In the genomic region with DNA sequence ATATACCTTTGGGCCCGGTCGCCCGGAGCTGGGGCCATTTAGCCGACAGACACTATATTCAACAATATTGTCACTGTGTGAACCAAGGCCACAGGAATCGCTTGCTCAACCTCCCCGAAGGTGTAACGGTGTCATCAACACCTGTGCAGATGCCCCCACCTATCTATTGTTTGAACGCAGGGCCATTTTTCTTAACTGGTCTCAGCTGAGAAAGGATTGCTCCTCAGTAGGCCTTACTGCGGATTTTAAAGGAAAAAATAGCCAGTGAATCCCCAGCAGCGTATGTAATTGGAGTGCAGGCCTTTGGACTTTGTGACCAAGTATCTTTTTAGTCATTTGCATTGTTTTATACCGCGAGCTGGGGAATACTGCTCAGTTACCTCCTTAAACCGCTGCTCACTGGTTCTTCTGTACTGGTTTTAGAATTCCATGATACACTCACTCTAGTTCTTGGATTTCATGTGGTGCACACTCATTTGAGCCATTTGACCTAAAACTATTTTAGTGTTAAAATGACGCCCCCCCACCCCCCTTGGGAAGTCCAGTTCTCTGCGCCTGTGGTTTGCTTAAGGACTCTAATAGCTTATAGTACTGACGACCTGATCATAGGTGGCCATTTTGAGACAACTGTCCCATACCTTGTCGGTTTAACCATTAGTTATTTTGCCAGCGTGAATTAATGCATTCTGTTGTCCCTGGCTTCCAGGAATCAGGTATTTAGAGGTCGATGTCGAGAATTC, we compare ENCODE assay signal across 8 mouse cellular contexts. TPM values are rescaled to one million over a fixed set of nuclear protein-coding genes. Genes with fewer than 3 reads are reported as not detected.
A peak's percentile ranks its signal among the peaks of the same experiment; 100 is the strongest.
DNase-seq lines count a peak whose midpoint lies in the region; ATAC-seq and TF ChIP-seq lines count a peak whose summit lies in the region.

No protein-coding gene starts in this region.

- intact Hi-C loops in left cerebral cortex, postnatal 14 days (cut with DNase I) = loop anchor here (2.0 to 5.0 kb wide), 2 partner anchors 55 to 99 kb away; partner anchors contain the start of genes Dnaaf2 and Klhdc1

- H3K27me3 ChIP-seq in lung, postnatal 0 days (replicated peaks; ENCODE audit: insufficient read depth, low read length) = no peaks in the 10 kb centered on the region
- H3K27me3 ChIP-seq in embryonic facial prominence, embryonic 12.5 days = no peaks in the 10 kb centered on the region
- no peaks in the 10 kb centered on the region for H3K27me3 ChIP-seq in intestine, embryonic 15.5 days (replicated peaks)
- H3K27me3 ChIP-seq in neural tube, embryonic 14.5 days (ENCODE audit: control insufficient read depth, insufficient read depth, low read length) = no peaks in the 10 kb centered on the region

- peaks cover 15% of the 10 kb centered on the region; the same call in 1 of the 2 replicates for H3K4me1 ChIP-seq in lung, postnatal 0 days (ENCODE audit: insufficient read depth, low read depth, low read length)
- peaks cover 21% of the 10 kb centered on the region for H3K4me1 ChIP-seq in embryonic facial prominence, embryonic 12.5 days
- peaks cover 12% of the 10 kb centered on the region for H3K4me1 ChIP-seq in intestine, embryonic 15.5 days (replicated peaks)
- H3K4me1 ChIP-seq in neural tube, embryonic 14.5 days (ENCODE audit: control insufficient read depth, insufficient read depth, low read length) = peaks cover 22% of the 10 kb centered on the region

- H3K9ac ChIP-seq in lung, postnatal 0 days (replicated peaks; ENCODE audit: low read depth) = peak overlapping the region; percentile 91
- H3K9ac ChIP-seq in embryonic facial prominence, embryonic 12.5 days = peak overlapping the region; percentile 98
- peak overlapping the region; percentile 95 for H3K9ac ChIP-seq in intestine, embryonic 15.5 days
- H3K9ac ChIP-seq in neural tube, embryonic 14.5 days (replicated peaks; ENCODE audit: low read depth, low read length) = peak overlapping the region; percentile 98

- ATAC-seq in lung, postnatal 0 days = no peak
- ATAC-seq in embryonic facial prominence, embryonic 12.5 days (ENCODE audit: insufficient number of reproducible peaks, insufficient read depth, low FRiP score, low TSS enrichment) = no peak
- peak; percentile 16; the same call in 1 of the 2 replicates for ATAC-seq in intestine, embryonic 15.5 days
- no peak for ATAC-seq in neural tube, embryonic 14.5 days (ENCODE audit: low read depth)

- no peak for TF ChIP-seq CTCF in lung, postnatal 0 days (IDR thresholded peaks at IDR 0.05)

- peak overlapping the region; percentile 96 for H3K27ac ChIP-seq in lung, postnatal 0 days (ENCODE audit: low read length)
- peak overlapping the region; percentile 98 for H3K27ac ChIP-seq in embryonic facial prominence, embryonic 12.5 days
- H3K27ac ChIP-seq in intestine, embryonic 15.5 days = peak overlapping the region; percentile 92
- H3K27ac ChIP-seq in neural tube, embryonic 14.5 days (ENCODE audit: low read depth, low read length) = peak overlapping the region; percentile 95

- no peak for TF ChIP-seq EP300 in lung, postnatal 0 days (IDR thresholded peaks at IDR 0.05)

- H3K4me3 ChIP-seq in lung, postnatal 0 days (ENCODE audit: low read depth, low read length) = peak overlapping the region; percentile 93
- H3K4me3 ChIP-seq in embryonic facial prominence, embryonic 12.5 days = peak overlapping the region; percentile 97
- peak overlapping the region; percentile 98 for H3K4me3 ChIP-seq in intestine, embryonic 15.5 days (replicated peaks)
- peak overlapping the region; percentile 98 for H3K4me3 ChIP-seq in neural tube, embryonic 14.5 days (ENCODE audit: low read depth, low read length)

- no peaks in the 10 kb centered on the region for H3K9me3 ChIP-seq in lung, postnatal 0 days (ENCODE audit: low read length)
- H3K9me3 ChIP-seq in embryonic facial prominence, embryonic 12.5 days = no peaks in the 10 kb centered on the region
- H3K9me3 ChIP-seq in intestine, embryonic 15.5 days = no peaks in the 10 kb centered on the region
- H3K9me3 ChIP-seq in neural tube, embryonic 14.5 days (ENCODE audit: control insufficient read depth, low read length) = no peaks in the 10 kb centered on the region

- peaks cover 14% of the 10 kb centered on the region; the same call in 1 of the 2 replicates for H3K36me3 ChIP-seq in lung, postnatal 0 days (ENCODE audit: insufficient read depth, low read length)
- peaks cover 28% of the 10 kb centered on the region for H3K36me3 ChIP-seq in embryonic facial prominence, embryonic 12.5 days
- peaks cover 10% of the 10 kb centered on the region; the same call in 1 of the 2 replicates for H3K36me3 ChIP-seq in intestine, embryonic 15.5 days
- peaks cover 17% of the 10 kb centered on the region for H3K36me3 ChIP-seq in neural tube, embryonic 14.5 days (ENCODE audit: control insufficient read depth, insufficient read depth, low read length)

- 16% methylated on average over 20 of the region's 20 CpGs for WGBS in lung, postnatal 0 days
- WGBS in embryonic facial prominence, embryonic 12.5 days = 18% methylated on average over 20 of the region's 20 CpGs
- 14% methylated on average over 20 of the region's 20 CpGs for WGBS in intestine, embryonic 15.5 days
- WGBS in neural tube, embryonic 14.5 days = 18% methylated on average over 20 of the region's 20 CpGs

- H3K4me2 ChIP-seq in lung, postnatal 0 days (replicated peaks; ENCODE audit: low read depth, low read length) = peak overlapping the region; percentile 76
- peak overlapping the region; percentile 69 for H3K4me2 ChIP-seq in embryonic facial prominence, embryonic 12.5 days (replicated peaks)
- H3K4me2 ChIP-seq in intestine, embryonic 15.5 days (replicated peaks) = peak overlapping the region; percentile 59
- peak overlapping the region; percentile 80 for H3K4me2 ChIP-seq in neural tube, embryonic 14.5 days (ENCODE audit: low read depth, low read length)

- DNase-seq in lung, postnatal 0 days (ENCODE audit: low spot score) = peak; percentile 20
- no peak for DNase-seq in lung, postnatal 36 days
- DNase-seq in left cerebral cortex, postnatal 14 days (ENCODE audit: low spot score in 2 of 2) = no peak
- DNase-seq in right cerebral cortex, adult 18-20 months = no peak
- DNase-seq in testis, postnatal 10 days (ENCODE audit: low spot score) = no peak

RNA-seq across cellular contexts. Expression of gene Klhdc2, which starts 1.1 kb away (rescaled TPM):
- polyA plus RNA-seq in lung, postnatal 0 days (2015; fragmentation: Nextera tagmentation; extraction: Ambion mirVana) = 82.1 and 83.9 TPM in 2 replicates
- 199 and 203 TPM in 2 replicates for polyA plus RNA-seq in embryonic facial prominence, embryonic 12.5 days (2016; fragmentation: Nextera tagmentation; extraction: Ambion mirVana)
- 107 and 115 TPM in 2 replicates for polyA plus RNA-seq in intestine, embryonic 15.5 days (2015; fragmentation: Nextera tagmentation; extraction: Ambion mirVana)
- 296 and 305 TPM in 2 replicates for polyA plus RNA-seq in neural tube, embryonic 14.5 days (2014; fragmentation: Nextera tagmentation; extraction: Ambion mirVana)
- 100 to 1,000 TPM; 132 to 136 TPM for total RNA-seq in left cerebral cortex, postnatal 14 days (2021)

RNA-seq across cellular contexts. Expression of gene Klhdc1, which starts 56.6 kb away (rescaled TPM):
- polyA plus RNA-seq in lung, postnatal 0 days (2015; fragmentation: Nextera tagmentation; extraction: Ambion mirVana) = 22.7 and 25.5 TPM in 2 replicates
- polyA plus RNA-seq in embryonic facial prominence, embryonic 12.5 days (2016; fragmentation: Nextera tagmentation; extraction: Ambion mirVana) = 5.6 and 7.5 TPM in 2 replicates
- 5.0 and 7.4 TPM in 2 replicates for polyA plus RNA-seq in intestine, embryonic 15.5 days (2015; fragmentation: Nextera tagmentation; extraction: Ambion mirVana)
- 13.7 and 20.1 TPM in 2 replicates for polyA plus RNA-seq in neural tube, embryonic 14.5 days (2014; fragmentation: Nextera tagmentation; extraction: Ambion mirVana)
- 10 to 100 TPM; 17.4 to 21.1 TPM for total RNA-seq in left cerebral cortex, postnatal 14 days (2021)

RNA-seq across cellular contexts. Expression of gene Nemf, which starts 59.4 kb away (rescaled TPM):
- polyA plus RNA-seq in lung, postnatal 0 days (2015; fragmentation: Nextera tagmentation; extraction: Ambion mirVana) = 65.5 and 68.5 TPM in 2 replicates
- 94.1 and 95.4 TPM in 2 replicates for polyA plus RNA-seq in embryonic facial prominence, embryonic 12.5 days (2016; fragmentation: Nextera tagmentation; extraction: Ambion mirVana)
- 71.6 and 71.8 TPM in 2 replicates for polyA plus RNA-seq in intestine, embryonic 15.5 days (2015; fragmentation: Nextera tagmentation; extraction: Ambion mirVana)
- polyA plus RNA-seq in neural tube, embryonic 14.5 days (2014; fragmentation: Nextera tagmentation; extraction: Ambion mirVana) = 97.2 and 103 TPM in 2 replicates
- total RNA-seq in left cerebral cortex, postnatal 14 days (2021) = 10 to 100 TPM; 37.9 to 39.9 TPM
